Mouse (Mus musculus): ENCODE measurements at regions not wholly inside any gene's neighbourhood (a gene's known extent, or its start where the extent isn't known, plus 50 kb on each side); places are given as distances from the start of the nearest gene placed in this dataset.

GRCm38 (mm10) chr3:139887265-139887664 is 681.8 kb downstream of the Stpg2 start:
- no peak for DNase-seq (ENCODE audit: low spot score in 2 of 2)

- DNase-seq (ENCODE audit: low spot score in 2 of 2) = no peak
These were observed 683.0 kb downstream of the Stpg2 start for GRCm38 (mm10) chr3:139888537-139888936.

GRCm38 (mm10) chr3:139890186-139890585 is 684.7 kb downstream of the Stpg2 start:
- no peak for DNase-seq (ENCODE audit: low spot score in 2 of 2)

- DNase-seq (ENCODE audit: low spot score in 2 of 2) = no peak
These were observed 692.4 kb downstream of the Stpg2 start for GRCm38 (mm10) chr3:139897894-139898293.

GRCm38 (mm10) chr3:139899213-139899612 is 693.7 kb downstream of the Stpg2 start:
- no peak for DNase-seq (ENCODE audit: low spot score in 2 of 2)

- DNase-seq (ENCODE audit: low spot score in 2 of 2) = no peak
These were observed 708.3 kb downstream of the Stpg2 start for GRCm38 (mm10) chr3:139913639-139914330.

- no peak for DNase-seq (ENCODE audit: low spot score in 2 of 2)
These were observed 716.8 kb downstream of the Stpg2 start for GRCm38 (mm10) chr3:139922267-139922666.

GRCm38 (mm10) chr3:139933039-139933438 is 727.5 kb downstream of the Stpg2 start:
- DNase-seq (ENCODE audit: low spot score in 2 of 2) = no peak

- no peak for DNase-seq (ENCODE audit: low spot score in 2 of 2)
These were observed 740.7 kb downstream of the Stpg2 start for GRCm38 (mm10) chr3:139946209-139946608.

GRCm38 (mm10) chr3:139947247-139947646 is 741.8 kb downstream of the Stpg2 start:
- DNase-seq (ENCODE audit: low spot score in 2 of 2) = no peak

- DNase-seq (ENCODE audit: low spot score in 2 of 2) = no peak
These were observed 743.6 kb downstream of the Stpg2 start for GRCm38 (mm10) chr3:139949096-139949495.

GRCm38 (mm10) chr3:139950016-139950705 is 744.7 kb downstream of the Stpg2 start:
- DNase-seq (ENCODE audit: low spot score in 2 of 2) = no peak

GRCm38 (mm10) chr3:139951516-139951915 is 746.0 kb downstream of the Stpg2 start:
- no peak for DNase-seq (ENCODE audit: low spot score in 2 of 2)

- DNase-seq (ENCODE audit: low spot score in 2 of 2) = no peak
These were observed 772.7 kb downstream of the Stpg2 start for GRCm38 (mm10) chr3:139978172-139978571.

- no peak for DNase-seq (ENCODE audit: low spot score in 2 of 2)
These were observed 780.5 kb downstream of the Stpg2 start for GRCm38 (mm10) chr3:139985830-139986481.

GRCm38 (mm10) chr3:139988938-139989337 is 783.4 kb downstream of the Stpg2 start:
- no peak for DNase-seq (ENCODE audit: low spot score in 2 of 2)

- DNase-seq (ENCODE audit: low spot score in 2 of 2) = no peak
These were observed 783.9 kb downstream of the Stpg2 start for GRCm38 (mm10) chr3:139989380-139989779.

GRCm38 (mm10) chr3:140012522-140012921 is 807.0 kb downstream of the Stpg2 start:
- no peak for DNase-seq (ENCODE audit: low spot score in 2 of 2)

GRCm38 (mm10) chr3:140034101-140034500 is 828.6 kb downstream of the Stpg2 start:
- DNase-seq (ENCODE audit: low spot score in 2 of 2) = no peak

GRCm38 (mm10) chr3:140035142-140035541 is 829.6 kb downstream of the Stpg2 start:
- DNase-seq (ENCODE audit: low spot score in 2 of 2) = no peak

- DNase-seq (ENCODE audit: low spot score in 2 of 2) = no peak
These were observed 839.4 kb downstream of the Stpg2 start for GRCm38 (mm10) chr3:140044898-140045297.

GRCm38 (mm10) chr3:140054634-140055033 is 849.1 kb downstream of the Stpg2 start:
- no peak for DNase-seq (ENCODE audit: low spot score in 2 of 2)

All from heart, adult 9 months (tissue).